Mouse (Mus musculus) layer of hippocampus, adult 2 months (tissue): ENCODE measurements around the gene Med24. TPM values are rescaled to one million over a fixed set of nuclear protein-coding genes. Genes with fewer than 3 reads are reported as not detected.

Source experiments
- DNase-seq, 2 experiments: peaks; one replicate each; pipeline ENCODE4 v3.0.0; 2022; ENCODE audit warnings: low spot score in 2 of 2
- H3K27ac ChIP-seq: fragments of 200-600 bp; 2 replicates; pipeline ENCODE4 v1.8.1; 2022
- H3K4me3 ChIP-seq: fragments of 200-600 bp; 2 replicates; pipeline ENCODE4 v1.8.1; 2022; ENCODE audit warnings: mild to moderate bottlenecking
- CTCF ChIP-seq: fragments of 200-600 bp; conservative IDR thresholded peaks from 2 replicates; pipeline ENCODE4 v1.8.1; 2022; ENCODE audit warnings: antibody characterized with exemption, mild to moderate bottlenecking, moderate library complexity
- total RNA-seq, 2 experiments: library from RNA; stranded (reverse); gene quantifications; 2 replicates each; pipeline ENCODE4 v1.2.3; 2021

Gene Med24
- total RNA-seq, 2 experiments from 2014 or later = 146 to 148 TPM

GRCm38 (mm10) chr11:98762756-98763501, 33.7 kb upstream of the Med24 start:
- Histone ChIP-seq H3K4me3 (no peak overlapping the region), H3K27ac (peak overlapping the region; percentile 55; the same call in 1 of the 2 replicates)
- peak in 1 of 2 experiments; percentile 53 for DNase-seq
- peak; percentile 76 for TF ChIP-seq CTCF

- Histone ChIP-seq H3K27ac (peak overlapping the region; percentile 55), H3K4me3 (no peak overlapping the region)
- TF ChIP-seq CTCF = no peak
- DNase-seq = no peak
These were observed 32.7 kb upstream of the Med24 start for GRCm38 (mm10) chr11:98761939-98762338.

GRCm38 (mm10) chr11:98756711-98757110, 27.5 kb upstream of the Med24 start:
- Histone ChIP-seq H3K4me3 (no peak overlapping the region), H3K27ac (0 out of 2 replicates have a peak overlapping the region, but pooled peaks have one; percentile 40)
- DNase-seq = no peak
- TF ChIP-seq CTCF = no peak

GRCm38 (mm10) chr11:98755726-98756380, 26.6 kb upstream of the Med24 start:
- TF ChIP-seq CTCF = no peak
- Histone ChIP-seq H3K27ac (peak overlapping the region; percentile 97; the same call in 1 of the 2 replicates), H3K4me3 (no peak overlapping the region)
- peak in 1 of 2 experiments; percentile 9 for DNase-seq

- DNase-seq = peak in 1 of 2 experiments; percentile 79
- H3K4me3 ChIP-seq = peak overlapping the region; percentile 29; the same call in 1 of the 2 replicates
- H3K27ac ChIP-seq = peak overlapping the region; percentile 97
- peak; percentile 94 for TF ChIP-seq CTCF
These were observed 25.5 kb upstream of the Med24 start for GRCm38 (mm10) chr11:98754621-98755181.

GRCm38 (mm10) chr11:98754151-98754620, 25.0 kb upstream of the Med24 start:
- TF ChIP-seq CTCF = no peak
- peak in 1 of 2 experiments; percentile 30 for DNase-seq
- Histone ChIP-seq H3K27ac (peak overlapping the region; percentile 97), H3K4me3 (peak overlapping the region; percentile 29; the same call in 1 of the 2 replicates)

- Histone ChIP-seq H3K27ac (peak overlapping the region; percentile 97), H3K4me3 (no peak overlapping the region)
- no peak for TF ChIP-seq CTCF
- no peak for DNase-seq
These were observed 24.0 kb upstream of the Med24 start for GRCm38 (mm10) chr11:98753264-98753663.

- Histone ChIP-seq H3K27ac (peak overlapping the region; percentile 97), H3K4me3 (no peak overlapping the region)
- TF ChIP-seq CTCF = 0 out of 2 replicates have a peak, but pooled peaks have one; percentile 9
- DNase-seq = no peak
These were observed 23.4 kb upstream of the Med24 start for GRCm38 (mm10) chr11:98752562-98753140.

GRCm38 (mm10) chr11:98751221-98751782, 22.1 kb upstream of the Med24 start:
- no peak for DNase-seq
- no peak for TF ChIP-seq CTCF
- Histone ChIP-seq H3K27ac (peak overlapping the region; percentile 97), H3K4me3 (peak overlapping the region; percentile 45)

GRCm38 (mm10) chr11:98750351-98751201, 21.3 kb upstream of the Med24 start:
- DNase-seq = peak; percentile 82 to 86
- H3K4me3 ChIP-seq = peak overlapping the region; percentile 45
- peak overlapping the region; percentile 97 for H3K27ac ChIP-seq
- no peak for TF ChIP-seq CTCF

GRCm38 (mm10) chr11:98749716-98750115, 20.5 kb upstream of the Med24 start:
- TF ChIP-seq CTCF = no peak
- Histone ChIP-seq H3K4me3 (peak overlapping the region; percentile 45), H3K27ac (peak overlapping the region; percentile 97)
- no peak for DNase-seq
